Mouse (Mus musculus) MEL (cell line): Measurements from ENCODE around the gene Ptpn11. TPM values are rescaled to one million over a fixed set of nuclear protein-coding genes. Genes with fewer than 3 reads are reported as not detected.

ENCODE experiments used
- DNase-seq: peaks from one replicate; pipeline ENCODE4 v3.0.0; 2011; ENCODE audit warnings: low read depth, low spot score
- H3K27ac ChIP-seq: 2 replicates; pipeline ENCODE4 v1.5.1; 2012; ENCODE audit warnings: low read depth, mild to moderate bottlenecking, control low read depth, low read length, moderate library complexity; ENCODE audit not compliant: control insufficient read depth
- H3K27me3 ChIP-seq, 2 experiments: fragments of 150-350 bp in 1 of 2; sonication (generic) in 1 of 2; 2 replicates each; pipeline ENCODE4 v1.6.1; 2012; ENCODE audit warnings: low read length in 2 of 2, mild to moderate bottlenecking in 2 of 2, improper control_type of control experiment in 1 of 2, moderate library complexity in 1 of 2; ENCODE audit not compliant: insufficient read depth in 2 of 2, control insufficient read depth in 1 of 2
- H3K36me3 ChIP-seq, 2 experiments: 2 replicates each; pipeline ENCODE4 v1.6.1; 2012 to 2014; ENCODE audit warnings: low read length in 2 of 2, improper control_type of control experiment in 1 of 2, inconsistent platforms in 1 of 2, mild to moderate bottlenecking in 1 of 2; ENCODE audit not compliant: insufficient read depth in 2 of 2, control insufficient read depth in 1 of 2
- H3K4me1 ChIP-seq, 2 experiments: fragments of 150-350 bp in 1 of 2; sonication (generic) in 1 of 2; 2 replicates each; pipeline ENCODE4 v1.6.1; 2012; ENCODE audit warnings: low read length in 2 of 2, improper control_type of control experiment in 1 of 2, mild to moderate bottlenecking in 1 of 2; ENCODE audit not compliant: insufficient read depth in 2 of 2, control insufficient read depth in 1 of 2
- H3K4me3 ChIP-seq, 2 experiments: fragments of 150-350 bp in 1 of 2; sonication (generic) in 1 of 2; 2 replicates each; pipeline ENCODE4 v1.5.1; 2012; ENCODE audit warnings: low read depth in 2 of 2, low read length in 2 of 2, mild to moderate bottlenecking in 2 of 2, moderate library complexity in 2 of 2, control low read depth in 1 of 2, improper control_type of control experiment in 1 of 2; ENCODE audit not compliant: control insufficient read depth in 1 of 2, insufficient read depth in 1 of 2
- H3K79me2 ChIP-seq: 2 replicates; pipeline ENCODE4 v1.6.1; 2012; ENCODE audit warnings: mild to moderate bottlenecking, low read length, moderate library complexity; ENCODE audit not compliant: control insufficient read depth, poor library complexity, insufficient read depth
- H3K9ac ChIP-seq: 2 replicates; pipeline ENCODE4 v1.6.1; 2012; ENCODE audit warnings: low read depth, mild to moderate bottlenecking, control low read depth, low read length, moderate library complexity; ENCODE audit not compliant: control insufficient read depth, poor library complexity, severe bottlenecking
- H3K9me3 ChIP-seq: fragments of 150-350 bp; sonication (generic); replicated peaks from 2 replicates; pipeline ENCODE4 v1.6.1; 2012; ENCODE audit warnings: mild to moderate bottlenecking, low read length, improper control_type of control experiment, moderate library complexity; ENCODE audit not compliant: insufficient read depth
- CTCF ChIP-seq, 3 experiments: IDR thresholded peaks in 2 of 3; conservative IDR thresholded peaks in 1 of 3; 2 replicates each; pipeline ENCODE4 v1.5.1; 2011 to 2012; ENCODE audit warnings: low read length in 3 of 3, low read depth in 2 of 3, mild to moderate bottlenecking in 2 of 3, improper control_type of control experiment in 1 of 3, inconsistent platforms in 1 of 3, mixed read lengths in 1 of 3, moderate library complexity in 1 of 3; ENCODE audit not compliant: control insufficient read depth in 1 of 3, insufficient read depth in 1 of 3, poor library complexity in 1 of 3, severe bottlenecking in 1 of 3
- EP300 ChIP-seq, 2 experiments: IDR thresholded peaks; 2 replicates each; pipeline ENCODE4 v1.6.1; 2011; ENCODE audit warnings: improper control_type of control experiment in 2 of 2, low read length in 2 of 2, low read depth in 1 of 2, mild to moderate bottlenecking in 1 of 2
- ETS1 ChIP-seq: IDR thresholded peaks from 2 replicates; pipeline ENCODE4 v1.6.1; 2012; ENCODE audit warnings: low read depth, mild to moderate bottlenecking, inconsistent platforms, low read length, improper control_type of control experiment, moderate library complexity
- GABPA ChIP-seq: IDR thresholded peaks from 2 replicates; pipeline ENCODE4 v1.6.1; 2012; ENCODE audit warnings: low read depth, mild to moderate bottlenecking, inconsistent platforms, low read length, improper control_type of control experiment, moderate library complexity
- KAT2A ChIP-seq: conservative IDR thresholded peaks from 2 replicates; pipeline ENCODE4 v1.6.1; 2012; ENCODE audit warnings: low read depth, low read length, improper control_type of control experiment, inconsistent platforms
- MAFK ChIP-seq: IDR thresholded peaks from 2 replicates; pipeline ENCODE4 v1.6.1; 2011; ENCODE audit warnings: low read depth, mild to moderate bottlenecking, low read length, improper control_type of control experiment, borderline replicate concordance
- MAX ChIP-seq: IDR thresholded peaks from 2 replicates; pipeline ENCODE4 v1.6.1; 2011; ENCODE audit warnings: low read length, improper control_type of control experiment
- MAZ ChIP-seq: IDR thresholded peaks from 2 replicates; pipeline ENCODE4 v1.6.1; 2012; ENCODE audit warnings: low read depth, mild to moderate bottlenecking, inconsistent platforms, low read length, improper control_type of control experiment
- MEF2A ChIP-seq: IDR thresholded peaks from 2 replicates; pipeline ENCODE4 v1.6.1; 2014; ENCODE audit warnings: low read depth, mild to moderate bottlenecking, inconsistent platforms, low read length, improper control_type of control experiment; ENCODE audit not compliant: poor library complexity, insufficient replicate concordance, severe bottlenecking; ENCODE audit errors: extremely low read depth
- POLR2A ChIP-seq, 2 experiments: IDR thresholded peaks; 2 replicates each; pipeline ENCODE4 v1.6.1; 2011 to 2012; ENCODE audit warnings: low read length in 2 of 2, mild to moderate bottlenecking in 2 of 2, control low read depth in 1 of 2, improper control_type of control experiment in 1 of 2, low read depth in 1 of 2, moderate library complexity in 1 of 2; ENCODE audit not compliant: control insufficient read depth in 1 of 2, insufficient read depth in 1 of 2, poor library complexity in 1 of 2
- POLR2AphosphoS2 ChIP-seq: IDR thresholded peaks from 2 replicates; pipeline ENCODE4 v1.6.1; 2011; ENCODE audit warnings: low read length, improper control_type of control experiment
- TAL1 ChIP-seq: IDR thresholded peaks from 2 replicates; pipeline ENCODE4 v1.6.1; 2012; ENCODE audit warnings: mild to moderate bottlenecking, inconsistent platforms, low read length, moderate library complexity, mixed read lengths
- UBTF ChIP-seq: IDR thresholded peaks from 2 replicates; pipeline ENCODE4 v1.6.1; 2012; ENCODE audit warnings: low read depth, mild to moderate bottlenecking, inconsistent platforms, low read length, improper control_type of control experiment, moderate library complexity, borderline replicate concordance; ENCODE audit not compliant: insufficient read depth
- USF1 ChIP-seq: IDR thresholded peaks from 2 replicates; pipeline ENCODE4 v1.6.1; 2014; ENCODE audit warnings: low read depth, mild to moderate bottlenecking, inconsistent platforms, low read length, improper control_type of control experiment, moderate library complexity
- polyA plus RNA-seq, 2 experiments: library from polyadenylated mRNA; stranded (reverse) in 1 of 2; unstranded in 1 of 2; fragments of >175 nt in 1 of 2; fragments of >200 nt in 1 of 2; gene quantifications; 2 replicates each; pipeline versions ENCODE4 v1.2.1 to v1.2.4; 2012; ENCODE audit warnings: low replicate concordance in 2 of 2, low read depth in 1 of 2; ENCODE audit not compliant: insufficient read length in 2 of 2, insufficient read depth in 1 of 2, missing spikeins in 1 of 2
- total RNA-seq: library from RNA; depleted of rRNA; stranded (reverse); fragments of 300-350 nt; gene quantifications from 2 replicates; pipeline ENCODE4 v1.2.3, GENCODE M21; 2012

Gene Ptpn11
- total and polyA plus RNA-seq, 3 experiments = 43.6 to 55.0 (median 46.5) TPM

GRCm38 (mm10) chr5:121145609-121146008 is 45.6 kb downstream of the Ptpn11 start:
- H3K9me3 ChIP-seq = no peaks in the 10 kb centered on the region
- TF ChIP-seq EP300 (IDR thresholded peaks at IDR 0.05; ENCODE audit: low read depth in 1 of 2, low read length in 2 of 2) = no peak
- TF ChIP-seq CTCF (IDR thresholded peaks at IDR 0.05 in 2 of 3, conservative IDR thresholded peaks at IDR 0.05 in 1 of 3; ENCODE audit: control insufficient read depth in 1 of 3, insufficient read depth in 1 of 3, low read depth in 2 of 3, low read length in 3 of 3, poor library complexity in 1 of 3, severe bottlenecking in 1 of 3) = no peak
- TF ChIP-seq UBTF = no peak
- no peak for TF ChIP-seq USF1
- no peak for TF ChIP-seq TAL1
- TF ChIP-seq POLR2AphosphoS2 = no peak
- no peak for TF ChIP-seq KAT2A
- TF ChIP-seq MEF2A = no peak
- DNase-seq = no peak

GRCm38 (mm10) chr5:121144441-121145238 is 46.6 kb downstream of the Ptpn11 start:
- H3K4me3 ChIP-seq = no peak overlapping the region
- H3K36me3 ChIP-seq = peaks cover 0 to 10% of the 10 kb centered on the region in 2 experiments; a peak in 2 of 4 replicates
- TF ChIP-seq MEF2A = no peak
- no peak for TF ChIP-seq MAFK
- no peak for TF ChIP-seq GABPA
- no peak for TF ChIP-seq TAL1
- TF ChIP-seq MAX = no peak
- TF ChIP-seq ETS1 = no peak
- no peak for TF ChIP-seq MAZ
- TF ChIP-seq POLR2A (IDR thresholded peaks at IDR 0.05; ENCODE audit: control insufficient read depth in 1 of 2, insufficient read depth in 1 of 2, low read depth in 1 of 2, low read length in 2 of 2, poor library complexity in 1 of 2) = no peak

More at GRCm38 (mm10) chr5:121145609-121146008, 45.6 kb downstream of the Ptpn11 start:
- Histone ChIP-seq H3K4me1 (no peaks in the 10 kb centered on the region), H3K27ac (no peak overlapping the region), H3K79me2 (no peaks in the 10 kb centered on the region), H3K9ac (no peak overlapping the region), H3K36me3 (peaks cover 0 to 13% of the 10 kb centered on the region in 2 experiments; a peak in 2 of 4 replicates), H3K27me3 (no peaks in the 10 kb centered on the region), H3K4me3 (no peak overlapping the region)

More at GRCm38 (mm10) chr5:121144441-121145238, 46.6 kb downstream of the Ptpn11 start:
- H3K9me3 ChIP-seq = no peaks in the 10 kb centered on the region
- no peaks in the 10 kb centered on the region for H3K27me3 ChIP-seq
- no peak for DNase-seq
- H3K9ac ChIP-seq = no peak overlapping the region
- no peaks in the 10 kb centered on the region for H3K79me2 ChIP-seq
- no peaks in the 10 kb centered on the region for H3K4me1 ChIP-seq
- no peak overlapping the region for H3K27ac ChIP-seq
